12 mouse cellular contexts compared by ENCODE assay signal in genomic region chr9:66158885-66159430, GRCm38 (mm10). TPM values are rescaled to one million over a fixed set of nuclear protein-coding genes. Genes with fewer than 3 reads are reported as not detected.
A peak's percentile ranks its signal among the peaks of the same experiment; 100 is the strongest.
DNase-seq lines count a peak whose midpoint lies in the region; ATAC-seq and TF ChIP-seq lines count a peak whose summit lies in the region.
"Had no signal": no experiment of that assay in that cellular context is flagged by ENCODE, and none has a peak within 500 bp of the region (broad histone marks: within the 10 kb centered on the region; RNA-seq: fewer than 3 reads in every experiment).

No protein-coding gene starts in this region.

- TF ChIP-seq CTCF in liver, adult 2 months (IDR thresholded peaks at IDR 0.05; ENCODE audit: low read depth, low read length): no peak

- DNase-seq in heart, adult 8-10 months (ENCODE audit: low spot score): no peak
- peak; percentile 57 for DNase-seq in spleen, adult 12 weeks (ENCODE audit: low spot score)
- DNase-seq in spleen, adult 18-20 months: no peak
- no peak for DNase-seq in liver, adult 2 months (ENCODE audit: extremely low read depth, low read depth, low spot score)
- DNase-seq in thymus, postnatal 10 days (ENCODE audit: low spot score in 2 of 2): no peak
- no peak for DNase-seq in cerebellum, adult 11-12 months
- no peak for DNase-seq in cerebellum, adult 8-10 months
- DNase-seq: cerebellum, adult 9-10 months; kidney, adult 11 months had no signal

- peak overlapping the region; percentile 82 for H3K4me2 ChIP-seq in heart, embryonic 12.5 days

- peaks cover 21% of the 10 kb centered on the region for H3K27me3 ChIP-seq in heart, embryonic 12.5 days (replicated peaks)
- H3K27me3 ChIP-seq in liver, adult 2 months (ENCODE audit: control insufficient read depth, insufficient read depth, low read length): no peaks in the 10 kb centered on the region

- no peak for TF ChIP-seq POLR2A in liver, adult 2 months (IDR thresholded peaks at IDR 0.05; ENCODE audit: extremely low read depth, insufficient read depth, low read length)

- H3K79me2 ChIP-seq in liver, adult 2 months (ENCODE audit: control insufficient read depth, insufficient read depth, low read length): peaks cover 33% of the 10 kb centered on the region; the same call in 1 of the 2 replicates

- peak overlapping the region; percentile 58 for H3K4me3 ChIP-seq in heart, embryonic 12.5 days
- peak overlapping the region; percentile 72 for H3K4me3 ChIP-seq in liver, adult 2 months (ENCODE audit: insufficient read depth, low read depth, low read length)

- no peak overlapping the region for H3K9ac ChIP-seq in heart, embryonic 12.5 days
- H3K9ac ChIP-seq in liver, adult 2 months (ENCODE audit: low read depth, low read length): peak overlapping the region; percentile 87
- H3K9ac ChIP-seq: neural tube, embryonic 15.5 days had no signal

- 75% methylated on average over 6 of the region's 6 CpGs for WGBS in heart, embryonic 12.5 days
- 53% methylated on average over 6 of the region's 6 CpGs for WGBS in liver, adult 2 months

- H3K27ac ChIP-seq in heart, embryonic 12.5 days (ENCODE audit: poor library complexity, severe bottlenecking): no peak overlapping the region
- H3K27ac ChIP-seq in liver, adult 2 months (replicated peaks; ENCODE audit: insufficient read depth, low read depth, low read length): 0 out of 2 replicates have a peak overlapping the region, but pooled peaks have one; percentile 50
- H3K27ac ChIP-seq: neural tube, embryonic 15.5 days had no signal

- H3K4me1 ChIP-seq in heart, embryonic 12.5 days (replicated peaks): 0 out of 2 replicates have a peak, but pooled peaks cover 4% of the 10 kb centered on the region
- H3K4me1 ChIP-seq in liver, adult 2 months (ENCODE audit: control insufficient read depth, insufficient read depth, low read length): peaks cover 33% of the 10 kb centered on the region

- ATAC-seq in heart, embryonic 12.5 days (ENCODE audit: insufficient number of reproducible peaks, low FRiP score): no peak
- ATAC-seq: activated CD4-positive, CD25-positive, alpha-beta regulatory T cell, adult 4 months had no signal

- H3K36me3 ChIP-seq in heart, embryonic 12.5 days: no peaks in the 10 kb centered on the region
- no peaks in the 10 kb centered on the region for H3K36me3 ChIP-seq in liver, adult 2 months (ENCODE audit: control insufficient read depth, insufficient read depth, low read length)
- H3K36me3 ChIP-seq: neural tube, embryonic 15.5 days had no signal

- no peaks in the 10 kb centered on the region for H3K9me3 ChIP-seq in heart, embryonic 12.5 days (replicated peaks)
- H3K9me3 ChIP-seq: neural tube, embryonic 15.5 days had no signal

RNA-seq across cellular contexts. Expression of gene Dapk2, which starts 0.9 kb away (rescaled TPM):
- 6.4 and 8.1 TPM in 2 replicates for polyA plus RNA-seq in heart, embryonic 12.5 days (2016; fragmentation: Nextera tagmentation; extraction: Ambion mirVana)
- total RNA-seq in heart, adult 8-10 months (2022): 1 to 10 TPM; 3.5 to 8.0 (median 4.8) TPM
- total RNA-seq in liver, adult 2 months (2014; rRNA removed): 9.6 and 11.0 TPM in 2 replicates
- 4.3 and 6.2 TPM in 2 replicates for polyA plus RNA-seq in liver, adult 2 months (2012; rRNA removed)

RNA-seq across cellular contexts. Expression of gene Ciao2a, which starts 32.5 kb away (rescaled TPM):
- polyA plus RNA-seq in heart, embryonic 12.5 days (2016; fragmentation: Nextera tagmentation; extraction: Ambion mirVana): 161 and 176 TPM in 2 replicates
- 10 to 100 TPM; 63.2 to 72.4 (median 71.0) TPM for total RNA-seq in heart, adult 8-10 months (2022)
- 47.0 and 50.5 TPM in 2 replicates for total RNA-seq in liver, adult 2 months (2014; rRNA removed)
- 13.6 and 16.4 TPM in 2 replicates for polyA plus RNA-seq in liver, adult 2 months (2012; rRNA removed)

RNA-seq across cellular contexts. Expression of gene Snx1, which starts 32.6 kb away (rescaled TPM):
- polyA plus RNA-seq in heart, embryonic 12.5 days (2016; fragmentation: Nextera tagmentation; extraction: Ambion mirVana): 68.8 and 72.1 TPM in 2 replicates
- total RNA-seq in heart, adult 8-10 months (2022): 10 to 100 TPM; 21.3 to 25.8 (median 24.0) TPM
- total RNA-seq in liver, adult 2 months (2014; rRNA removed): 21.3 and 22.1 TPM in 2 replicates
- polyA plus RNA-seq in liver, adult 2 months (2012; rRNA removed): 10.8 and 11.9 TPM in 2 replicates
